Mouse (Mus musculus): ENCODE results near the gene Cdc14a.
A peak's percentile ranks its signal among the peaks of the same experiment; 100 is the strongest.

The Cdc14a gene

GRCm38 (mm10) chr3:116271679-116272078, 152.2 kb downstream of the Cdc14a start:
- DNase-seq (ENCODE audit: low read depth, low spot score), result no peak

GRCm38 (mm10) chr3:116267036-116267654, 156.7 kb downstream of the Cdc14a start:
- DNase-seq (ENCODE audit: low read depth, low spot score), result no peak

GRCm38 (mm10) chr3:116266360-116266759, 157.5 kb downstream of the Cdc14a start:
- DNase-seq (ENCODE audit: low read depth, low spot score), result no peak

GRCm38 (mm10) chr3:116263977-116264376, 159.9 kb downstream of the Cdc14a start:
- DNase-seq (ENCODE audit: low read depth, low spot score), result no peak

- no peak for DNase-seq (ENCODE audit: low read depth, low spot score)
Observed at GRCm38 (mm10) chr3:116263061-116263460, 160.8 kb downstream of the Cdc14a start.

- no peak for DNase-seq (ENCODE audit: low read depth, low spot score)
Observed at GRCm38 (mm10) chr3:116256104-116256503, 167.7 kb downstream of the Cdc14a start.

- no peak for DNase-seq (ENCODE audit: low read depth, low spot score)
Observed at GRCm38 (mm10) chr3:116253077-116253531, 170.7 kb downstream of the Cdc14a start, which contains the start of gene Gpr88. Gene Gpr88 (minus strand): TSS chr3:116253503.

GRCm38 (mm10) chr3:116252255-116253040, 171.4 kb downstream of the Cdc14a start:
- no peak for DNase-seq (ENCODE audit: low read depth, low spot score)

GRCm38 (mm10) chr3:116251481-116252254, 172.2 kb downstream of the Cdc14a start:
- peak; percentile 3 for DNase-seq (ENCODE audit: low read depth, low spot score)

GRCm38 (mm10) chr3:116249026-116249425, 174.8 kb downstream of the Cdc14a start:
- DNase-seq (ENCODE audit: low read depth, low spot score), result no peak

GRCm38 (mm10) chr3:116244476-116244875, 179.4 kb downstream of the Cdc14a start:
- no peak for DNase-seq (ENCODE audit: low read depth, low spot score)

GRCm38 (mm10) chr3:116242685-116243084, 181.1 kb downstream of the Cdc14a start:
- no peak for DNase-seq (ENCODE audit: low read depth, low spot score)

- DNase-seq (ENCODE audit: low read depth, low spot score), result no peak
Observed at GRCm38 (mm10) chr3:116237527-116237926, 186.3 kb downstream of the Cdc14a start.

GRCm38 (mm10) chr3:116236856-116237255, 187.0 kb downstream of the Cdc14a start:
- no peak for DNase-seq (ENCODE audit: low read depth, low spot score)

- no peak for DNase-seq (ENCODE audit: low read depth, low spot score)
Observed at GRCm38 (mm10) chr3:116233515-116233914, 190.3 kb downstream of the Cdc14a start.

GRCm38 (mm10) chr3:116232763-116233162, 191.1 kb downstream of the Cdc14a start:
- DNase-seq (ENCODE audit: low read depth, low spot score), result no peak

GRCm38 (mm10) chr3:116229336-116229735, 194.5 kb downstream of the Cdc14a start:
- DNase-seq (ENCODE audit: low read depth, low spot score), result no peak

GRCm38 (mm10) chr3:116228360-116229245, 195.2 kb downstream of the Cdc14a start:
- no peak for DNase-seq (ENCODE audit: low read depth, low spot score)

- no peak for DNase-seq (ENCODE audit: low read depth, low spot score)
Observed at GRCm38 (mm10) chr3:116227383-116227782, 196.4 kb downstream of the Cdc14a start.

GRCm38 (mm10) chr3:116226915-116227314, 196.9 kb downstream of the Cdc14a start:
- DNase-seq (ENCODE audit: low read depth, low spot score), result no peak
